Mouse (Mus musculus) E14TG2a.4 (cell line): ENCODE results near the gene Paqr6.
"Not testable (repeated sequence)": the region's sequence is repeated elsewhere in the genome, so short reads cannot be mapped to it uniquely, and the experiment has no call there.

ENCODE experiments used
- CTCF ChIP-seq: conservative IDR thresholded peaks from 2 replicates; pipeline ENCODE4 v1.5.1; 2014; ENCODE audit warnings: low read length
- NANOG ChIP-seq: IDR thresholded peaks from 2 replicates; pipeline ENCODE4 v1.6.1; 2014; ENCODE audit warnings: borderline replicate concordance, low read length, mixed read lengths

- not testable (repeated sequence) for TF ChIP-seq CTCF, NANOG
Measured at GRCm38 (mm10) chr3:88382383-88382782, 18.0 kb downstream of the Paqr6 start.
